Mouse (Mus musculus): ENCODE data around the gene Hrh2. TPM values are rescaled to one million over a fixed set of nuclear protein-coding genes. Genes with fewer than 3 reads are reported as not detected.

Gene Hrh2
- polyA plus RNA-seq, 1 experiment from 2014 or later = 0.06 TPM

DNA sequence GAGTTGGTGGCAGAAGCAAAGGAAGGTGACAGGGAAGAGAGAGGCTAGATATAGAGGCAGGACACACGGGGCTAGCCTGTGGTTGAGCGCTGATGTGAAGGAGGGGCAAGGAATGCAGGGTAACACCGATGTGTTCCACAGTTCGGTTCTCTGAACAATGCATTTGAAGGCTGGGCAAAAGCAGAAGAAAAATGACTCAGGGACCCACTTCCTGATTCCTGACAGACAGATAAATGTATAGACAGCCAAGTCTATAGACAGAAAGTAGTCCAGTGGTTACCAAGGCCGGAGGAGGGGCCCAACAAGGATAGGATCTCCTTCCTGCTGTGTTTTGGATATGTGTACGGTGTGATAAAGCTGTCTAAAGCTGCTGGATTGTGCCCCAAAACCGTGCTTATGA, 13.3 kb downstream of the Hrh2 start:
- 81% methylated on average over 7 of the region's 7 CpGs for WGBS
- ATAC-seq (ENCODE audit: low FRiP score, low read depth) = no peak

DNA sequence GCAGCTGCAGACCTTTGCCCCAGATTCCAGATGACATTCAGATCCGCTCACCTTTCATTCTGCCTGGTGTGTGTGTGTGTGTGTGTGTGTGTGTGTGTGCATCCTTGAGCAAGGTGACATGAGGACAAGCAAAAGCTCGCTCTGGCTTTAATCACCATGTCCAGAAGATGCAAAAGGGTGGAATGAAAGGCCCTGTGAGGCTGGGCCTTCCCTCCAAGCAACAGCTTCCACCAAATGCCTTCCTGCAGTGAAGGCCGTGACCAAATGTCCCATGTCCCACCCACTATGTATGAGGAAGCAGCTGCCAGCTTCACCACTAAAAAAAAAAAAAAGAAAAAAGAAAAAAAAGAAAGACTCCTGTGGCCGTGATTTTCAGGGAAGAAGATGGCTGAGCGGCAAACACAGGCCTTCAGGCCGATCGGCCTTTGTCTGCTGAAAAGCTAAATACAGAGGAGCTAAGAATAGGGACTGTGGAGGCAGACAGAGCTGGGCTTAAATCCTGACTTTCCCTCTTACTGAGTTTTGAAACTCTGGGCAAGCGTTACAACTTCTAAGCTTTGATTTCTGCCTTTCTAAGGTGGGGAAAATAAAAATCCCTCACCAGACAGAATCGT, 14.3 kb downstream of the Hrh2 start:
- ATAC-seq (ENCODE audit: low FRiP score, low read depth) = no peak
- WGBS = 65% methylated on average over 9 of the region's 9 CpGs
- Histone ChIP-seq H3K4me1 (peaks cover 5% of the 10 kb centered on the region; the same call in 1 of the 2 replicates), H3K4me2 (replicated peaks) (no peak overlapping the region), H3K27me3 (replicated peaks) (no peaks in the 10 kb centered on the region), H3K36me3 (no peaks in the 10 kb centered on the region), H3K4me3 (no peak overlapping the region), H3K9me3 (no peaks in the 10 kb centered on the region), H3K9ac (no peak overlapping the region), H3K27ac (no peak overlapping the region)

More for the DNA sequence above, 13.3 kb downstream of the Hrh2 start:
- no peaks in the 10 kb centered on the region for H3K9me3 ChIP-seq
- H3K9ac ChIP-seq = no peak overlapping the region
- no peaks in the 10 kb centered on the region for H3K36me3 ChIP-seq
- no peak overlapping the region for H3K27ac ChIP-seq
- no peaks in the 10 kb centered on the region for H3K4me1 ChIP-seq
- H3K4me2 ChIP-seq (replicated peaks) = no peak overlapping the region
- no peak overlapping the region for H3K4me3 ChIP-seq
- no peaks in the 10 kb centered on the region for H3K27me3 ChIP-seq (replicated peaks)

DNA sequence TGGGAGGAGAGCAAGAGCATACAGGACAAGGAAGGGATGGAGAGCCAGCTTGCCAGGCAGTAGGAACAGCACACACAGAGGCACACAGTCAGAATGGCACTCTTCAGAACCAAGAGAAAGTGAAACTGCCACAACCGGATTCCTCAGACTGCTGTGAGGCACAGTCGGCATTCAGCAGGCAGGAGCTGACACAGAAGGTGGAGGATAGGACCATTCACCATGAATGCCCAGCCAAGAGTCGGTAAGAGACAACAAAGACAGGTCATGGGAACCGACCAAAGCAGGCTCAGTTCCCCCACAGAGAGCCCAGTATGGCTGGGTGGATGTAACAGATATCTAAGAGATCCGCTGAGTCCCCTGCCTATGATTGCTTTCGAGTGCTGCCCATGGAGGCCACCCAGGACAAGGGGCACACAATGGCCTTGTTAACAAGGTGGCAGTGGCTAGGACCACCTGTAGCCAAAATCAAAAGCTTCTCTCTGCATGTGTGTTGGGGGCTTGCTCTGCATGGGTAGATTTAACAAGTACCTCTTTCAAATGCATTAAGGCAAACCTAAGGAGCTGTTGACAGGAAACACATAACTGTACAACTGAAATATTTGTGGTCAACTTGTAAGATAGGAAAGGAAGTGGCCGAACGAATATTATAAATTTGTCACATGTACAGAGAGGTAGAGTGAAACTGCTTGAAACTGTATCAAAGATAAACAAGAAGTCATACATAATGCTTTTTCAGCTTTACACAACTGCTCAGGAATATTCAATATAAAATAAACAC, 17.7 kb downstream of the Hrh2 start:
- Histone ChIP-seq H3K4me1 (peaks cover 17% of the 10 kb centered on the region), H3K4me2 (replicated peaks) (no peak overlapping the region), H3K9ac (no peak overlapping the region), H3K36me3 (no peaks in the 10 kb centered on the region), H3K4me3 (no peak overlapping the region), H3K27ac (no peak overlapping the region), H3K27me3 (replicated peaks) (no peaks in the 10 kb centered on the region), H3K9me3 (no peaks in the 10 kb centered on the region)
- 65% methylated on average over 8 of the region's 8 CpGs for WGBS
- no peak for ATAC-seq (ENCODE audit: low FRiP score, low read depth)

DNA sequence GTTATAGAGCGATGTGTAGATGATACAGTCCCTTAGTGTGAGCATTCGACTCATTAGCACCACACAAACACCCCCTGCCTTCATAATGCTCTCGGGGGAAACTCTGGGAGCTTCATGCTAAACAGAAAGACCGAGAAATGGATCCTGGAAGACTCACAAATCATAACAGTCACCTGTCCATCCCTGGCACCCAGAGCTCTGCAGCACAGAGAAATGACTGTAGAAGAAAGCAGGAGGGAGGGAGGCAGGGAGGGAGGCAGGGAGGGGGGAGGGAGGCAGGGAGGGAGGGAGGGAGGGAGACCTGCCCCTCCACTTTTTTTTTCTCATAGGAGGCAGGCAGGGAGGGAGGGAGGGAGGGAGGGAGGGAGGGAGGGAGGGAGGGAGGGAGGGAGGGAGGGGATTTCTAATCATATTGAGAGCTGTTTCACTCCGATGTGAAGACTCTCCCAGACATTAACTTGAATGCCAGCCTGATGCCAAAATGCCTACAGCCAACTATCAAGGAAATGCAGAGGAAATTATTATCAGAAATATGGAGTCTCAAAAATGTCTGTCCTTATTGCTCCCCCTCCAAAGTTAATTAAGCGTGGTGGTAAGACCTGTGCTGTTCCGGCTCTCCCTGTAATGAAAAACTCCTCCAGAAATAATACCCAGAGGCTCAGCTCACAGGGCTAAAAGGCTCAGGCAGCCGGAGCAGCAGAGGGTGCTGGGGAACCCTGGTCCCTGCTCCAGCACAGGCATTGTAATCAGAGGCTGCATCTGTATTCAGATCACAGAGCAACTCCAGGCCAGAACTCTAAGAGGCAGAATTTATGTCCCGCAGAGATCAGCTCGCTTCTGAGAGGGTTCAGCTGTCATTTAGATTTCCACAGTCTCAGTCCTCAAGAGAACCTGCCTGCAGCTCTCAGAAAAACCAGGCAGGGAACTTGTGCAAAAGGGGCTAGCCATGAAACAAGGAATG, 19.9 kb downstream of the Hrh2 start:
- Histone ChIP-seq H3K9ac (no peak overlapping the region), H3K27ac (peak overlapping the region; percentile 83), H3K36me3 (no peaks in the 10 kb centered on the region), H3K27me3 (replicated peaks) (no peaks in the 10 kb centered on the region), H3K4me3 (no peak overlapping the region), H3K9me3 (no peaks in the 10 kb centered on the region), H3K4me1 (peaks cover 17% of the 10 kb centered on the region), H3K4me2 (replicated peaks) (peak overlapping the region; percentile 33)
- ATAC-seq (ENCODE audit: low FRiP score, low read depth) = peak; percentile 93
- WGBS = 33% methylated on average over 10 of the region's 10 CpGs

DNA sequence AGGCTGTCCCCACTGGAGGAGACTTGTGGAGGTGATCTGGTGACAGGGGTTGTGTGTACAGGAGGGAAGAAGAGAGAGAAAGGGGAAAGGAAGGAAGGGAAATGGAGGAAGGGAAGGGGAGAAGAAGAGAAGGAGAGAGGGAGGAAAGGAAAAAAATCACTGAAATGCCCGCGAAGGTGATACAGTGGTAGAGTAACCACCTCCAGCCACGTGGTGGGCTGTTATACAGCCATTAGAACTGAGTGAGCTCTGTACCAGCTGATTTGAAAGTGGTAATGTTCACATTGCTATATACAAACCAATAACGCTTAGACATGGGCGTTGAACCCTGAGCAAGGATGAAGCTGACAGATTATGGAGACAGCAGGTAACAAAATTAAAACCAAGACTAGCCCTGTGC, 20.6 kb downstream of the Hrh2 start:
- H3K27me3 ChIP-seq (replicated peaks) = no peaks in the 10 kb centered on the region
- no peak overlapping the region for H3K4me3 ChIP-seq
- H3K9me3 ChIP-seq = no peaks in the 10 kb centered on the region
- peaks cover 17% of the 10 kb centered on the region for H3K4me1 ChIP-seq
- peak overlapping the region; percentile 33 for H3K4me2 ChIP-seq (replicated peaks)
- 59% methylated on average over 5 of the region's 5 CpGs for WGBS
- H3K27ac ChIP-seq = peak overlapping the region; percentile 83
- H3K9ac ChIP-seq = no peak overlapping the region
- H3K36me3 ChIP-seq = no peaks in the 10 kb centered on the region
- ATAC-seq (ENCODE audit: low FRiP score, low read depth) = no peak

DNA sequence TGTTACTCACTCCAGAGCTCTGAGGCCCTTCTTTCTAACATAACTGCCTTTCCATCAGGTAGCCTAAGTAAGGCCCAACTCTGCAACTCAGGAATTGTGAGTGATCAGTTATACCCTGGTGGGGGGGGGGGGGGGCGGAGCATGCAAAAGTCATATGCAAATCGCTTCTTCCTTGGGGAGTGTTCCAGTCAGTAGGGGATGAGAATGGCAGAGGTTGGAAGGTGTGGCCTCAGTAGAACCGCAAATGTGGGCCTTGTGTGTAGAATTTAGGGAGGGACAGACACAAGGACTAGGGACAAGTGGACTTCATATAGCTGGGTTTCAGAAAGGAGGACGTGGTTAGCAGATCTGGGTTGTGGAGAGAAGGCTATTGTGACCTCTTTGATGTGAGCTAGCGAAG, 23.3 kb downstream of the Hrh2 start:
- Histone ChIP-seq H3K4me2 (replicated peaks) (no peak overlapping the region), H3K27me3 (replicated peaks) (no peaks in the 10 kb centered on the region), H3K27ac (no peak overlapping the region), H3K4me1 (peaks cover 17% of the 10 kb centered on the region), H3K36me3 (no peaks in the 10 kb centered on the region), H3K9ac (no peak overlapping the region), H3K4me3 (no peak overlapping the region), H3K9me3 (no peaks in the 10 kb centered on the region)
- ATAC-seq (ENCODE audit: low FRiP score, low read depth) = no peak
- 50% methylated on average over 5 of the region's 5 CpGs for WGBS

DNA sequence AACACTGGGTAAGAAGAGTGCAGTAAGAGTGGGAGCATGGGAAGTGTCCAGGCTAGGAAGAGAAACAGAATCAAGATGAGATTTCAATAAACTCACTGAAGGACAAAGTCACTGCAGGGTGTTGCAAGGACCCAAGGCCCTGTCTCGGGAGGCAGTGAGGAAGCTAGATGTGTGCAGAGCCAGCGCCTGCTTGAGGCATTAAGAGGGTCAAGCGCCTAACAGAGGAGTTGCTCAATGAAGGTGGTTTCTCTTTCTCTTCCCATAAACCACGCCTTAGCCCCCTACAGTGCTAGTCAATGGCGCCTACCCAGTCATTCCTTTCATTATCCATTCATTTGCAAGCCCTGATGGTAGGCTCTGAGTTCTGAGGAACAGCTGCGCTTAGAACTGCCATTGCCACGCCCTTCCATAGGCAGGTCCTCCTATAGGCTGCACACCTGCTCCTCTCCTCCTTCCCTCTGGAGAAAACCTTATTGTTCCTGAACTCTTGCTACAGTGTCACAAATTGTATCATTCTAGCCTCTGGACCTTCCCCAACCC, 23.9 kb downstream of the Hrh2 start:
- ATAC-seq (ENCODE audit: low FRiP score, low read depth) = no peak

DNA sequence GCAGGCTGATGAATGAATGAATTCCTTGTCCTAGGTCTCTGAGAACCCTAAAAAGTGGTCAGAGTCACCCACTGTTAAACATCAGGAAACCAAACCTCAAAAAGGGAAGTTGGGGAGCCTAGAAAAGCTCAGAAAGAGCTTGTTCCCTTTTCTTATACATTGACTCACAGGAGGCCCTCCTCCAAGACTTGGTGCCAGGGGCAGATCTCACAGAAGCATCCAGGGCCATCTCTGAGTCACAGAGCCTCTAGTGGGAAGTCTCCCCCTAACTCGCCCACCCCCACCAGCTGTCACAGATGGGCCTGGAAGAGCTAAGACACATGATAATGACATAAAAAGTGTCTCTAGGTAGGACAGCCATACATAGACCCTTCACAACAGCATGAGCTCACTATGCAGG, 26.4 kb downstream of the Hrh2 start:
- no peaks in the 10 kb centered on the region for H3K36me3 ChIP-seq
- H3K4me3 ChIP-seq = no peak overlapping the region

More for the DNA sequence above, 23.9 kb downstream of the Hrh2 start:
- Histone ChIP-seq H3K4me3 (no peak overlapping the region), H3K27ac (no peak overlapping the region), H3K9ac (no peak overlapping the region), H3K9me3 (no peaks in the 10 kb centered on the region), H3K4me1 (peaks cover 16% of the 10 kb centered on the region), H3K27me3 (replicated peaks) (no peaks in the 10 kb centered on the region), H3K36me3 (no peaks in the 10 kb centered on the region), H3K4me2 (replicated peaks) (no peak overlapping the region)
- WGBS = 15% methylated on average over 7 of the region's 7 CpGs

DNA sequence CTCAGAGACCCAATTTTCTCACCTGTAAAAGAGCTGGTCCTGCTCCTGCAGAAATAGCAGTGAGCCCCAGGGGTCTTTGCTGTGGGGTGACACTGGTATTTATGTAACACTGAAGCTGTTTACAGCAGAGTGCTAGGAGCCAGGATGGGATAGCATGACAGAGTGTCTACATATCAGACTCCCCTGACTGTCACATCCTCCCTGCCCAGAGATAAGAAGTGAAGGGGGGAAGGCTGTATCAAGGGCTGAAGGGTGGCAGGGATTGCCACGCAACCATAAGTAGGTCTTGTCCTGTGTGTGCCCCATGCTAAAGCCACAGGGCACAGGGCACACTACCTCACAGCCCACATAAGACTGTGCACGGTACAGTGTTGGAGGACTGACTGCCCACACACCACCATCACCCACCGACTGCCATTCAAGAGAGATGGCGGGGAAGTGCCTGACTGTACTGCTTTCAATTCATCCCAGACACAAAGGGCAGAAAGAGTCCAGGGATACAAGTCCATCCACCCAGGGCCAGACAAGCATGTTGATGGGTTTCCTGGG, 29.8 kb downstream of the Hrh2 start:
- Histone ChIP-seq H3K4me1 (peaks cover 3% of the 10 kb centered on the region; the same call in 1 of the 2 replicates), H3K4me3 (no peak overlapping the region), H3K9ac (no peak overlapping the region), H3K27me3 (replicated peaks) (no peaks in the 10 kb centered on the region; the same call in 1 of the 2 replicates), H3K4me2 (replicated peaks) (no peak overlapping the region), H3K9me3 (no peaks in the 10 kb centered on the region), H3K27ac (no peak overlapping the region), H3K36me3 (no peaks in the 10 kb centered on the region)
- no peak for ATAC-seq (ENCODE audit: low FRiP score, low read depth)
- WGBS = 70% methylated on average over 4 of the region's 4 CpGs

More for the DNA sequence above, 26.4 kb downstream of the Hrh2 start:
- no peaks in the 10 kb centered on the region for H3K27me3 ChIP-seq (replicated peaks)
- H3K9ac ChIP-seq = no peak overlapping the region
- peaks cover 3% of the 10 kb centered on the region; the same call in 1 of the 2 replicates for H3K4me1 ChIP-seq
- no peak overlapping the region for H3K4me2 ChIP-seq (replicated peaks)
- 91% methylated on average over 1 of the region's 1 CpGs for WGBS
- H3K9me3 ChIP-seq = no peaks in the 10 kb centered on the region
- no peak for ATAC-seq (ENCODE audit: low FRiP score, low read depth)
- no peak overlapping the region for H3K27ac ChIP-seq

DNA sequence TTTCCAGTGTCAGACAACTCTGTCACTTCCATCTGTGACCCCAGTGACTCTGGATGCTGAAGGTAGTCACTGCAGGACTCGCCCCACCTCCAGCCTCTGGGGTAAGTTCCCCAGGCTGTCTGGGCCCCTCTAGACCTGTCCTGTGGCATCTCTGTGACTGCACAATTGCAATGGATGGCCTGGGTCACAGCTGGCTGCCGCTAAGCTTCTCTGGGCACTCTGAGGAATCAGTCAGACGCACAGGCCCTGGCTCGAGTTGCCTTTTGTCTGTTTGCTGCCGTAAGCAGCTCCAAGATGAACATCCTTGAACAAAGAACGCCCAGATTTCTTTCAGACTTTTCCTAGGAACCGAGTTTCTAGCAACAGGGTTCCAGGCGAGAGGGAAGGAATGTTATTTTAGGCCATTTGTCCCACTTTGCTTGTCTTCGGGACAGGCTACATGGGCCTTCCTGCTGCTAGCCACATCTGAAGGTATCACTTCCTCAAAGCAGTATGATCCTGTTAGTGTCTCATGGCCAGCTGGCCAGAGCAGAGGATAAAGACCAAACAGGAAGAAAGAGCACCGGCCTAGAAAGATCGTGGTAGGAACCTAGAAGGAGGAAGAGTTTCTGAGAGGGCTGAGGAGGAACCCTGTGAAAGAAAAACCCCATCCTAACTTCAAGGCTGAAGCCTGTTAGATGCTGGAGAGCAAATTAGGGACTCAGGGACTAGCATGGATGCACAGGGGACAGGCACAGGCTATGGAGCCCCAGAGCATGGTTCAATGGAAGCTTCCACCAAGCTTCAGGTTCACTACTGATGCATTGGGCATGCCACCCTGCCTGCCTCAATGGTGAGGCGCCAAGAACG, 31.2 kb downstream of the Hrh2 start:
- no peaks in the 10 kb centered on the region for H3K9me3 ChIP-seq
- WGBS = 53% methylated on average over 13 of the region's 13 CpGs
- no peak overlapping the region for H3K4me3 ChIP-seq
- H3K27me3 ChIP-seq (replicated peaks) = no peaks in the 10 kb centered on the region; the same call in 1 of the 2 replicates
- peaks cover 3% of the 10 kb centered on the region; the same call in 1 of the 2 replicates for H3K4me1 ChIP-seq
- H3K27ac ChIP-seq = no peak overlapping the region
- H3K36me3 ChIP-seq = no peaks in the 10 kb centered on the region
- no peak overlapping the region for H3K9ac ChIP-seq
- ATAC-seq (ENCODE audit: low FRiP score, low read depth) = no peak
- no peak overlapping the region for H3K4me2 ChIP-seq (replicated peaks)
